Mouse (Mus musculus): ENCODE data around the gene Clybl.

Clybl gene

GRCm38 (mm10) chr14:122359136-122359905 is 177.8 kb downstream of the Clybl start:
- DNase-seq (ENCODE audit: low spot score in 2 of 2): no peak

GRCm38 (mm10) chr14:122361807-122362206 is 180.3 kb downstream of the Clybl start:
- no peak for DNase-seq (ENCODE audit: low spot score in 2 of 2)

GRCm38 (mm10) chr14:122363156-122363555 is 181.7 kb downstream of the Clybl start:
- no peak for DNase-seq (ENCODE audit: low spot score in 2 of 2)

GRCm38 (mm10) chr14:122364026-122364425 is 182.5 kb downstream of the Clybl start:
- DNase-seq (ENCODE audit: low spot score in 2 of 2): no peak

GRCm38 (mm10) chr14:122367252-122367868 is 185.9 kb downstream of the Clybl start:
- no peak for DNase-seq (ENCODE audit: low spot score in 2 of 2)

GRCm38 (mm10) chr14:122367882-122368418 is 186.4 kb downstream of the Clybl start:
- DNase-seq (ENCODE audit: low spot score in 2 of 2): no peak

GRCm38 (mm10) chr14:122368501-122368900 is 187.0 kb downstream of the Clybl start:
- DNase-seq (ENCODE audit: low spot score in 2 of 2): no peak

- DNase-seq (ENCODE audit: low spot score in 2 of 2): no peak
These were observed 190.5 kb downstream of the Clybl start for GRCm38 (mm10) chr14:122371979-122372378.

- DNase-seq (ENCODE audit: low spot score in 2 of 2): no peak
These were observed 192.0 kb downstream of the Clybl start for GRCm38 (mm10) chr14:122373458-122373857.

- DNase-seq (ENCODE audit: low spot score in 2 of 2): no peak
These were observed 192.9 kb downstream of the Clybl start for GRCm38 (mm10) chr14:122374285-122374997.

- no peak for DNase-seq (ENCODE audit: low spot score in 2 of 2)
These were observed 193.7 kb downstream of the Clybl start for GRCm38 (mm10) chr14:122375070-122375811.

GRCm38 (mm10) chr14:122376482-122377143 is 195.1 kb downstream of the Clybl start:
- DNase-seq (ENCODE audit: low spot score in 2 of 2): no peak

- no peak for DNase-seq (ENCODE audit: low spot score in 2 of 2)
These were observed 196.2 kb downstream of the Clybl start for GRCm38 (mm10) chr14:122377681-122378080.

- DNase-seq (ENCODE audit: low spot score in 2 of 2): no peak
These were observed 197.6 kb downstream of the Clybl start for GRCm38 (mm10) chr14:122379076-122379475.

- DNase-seq (ENCODE audit: low spot score in 2 of 2): no peak
These were observed 198.5 kb downstream of the Clybl start for GRCm38 (mm10) chr14:122379996-122380395.

GRCm38 (mm10) chr14:122380896-122381845 is 199.7 kb downstream of the Clybl start:
- no peak for DNase-seq (ENCODE audit: low spot score in 2 of 2)

- no peak for DNase-seq (ENCODE audit: low spot score in 2 of 2)
These were observed 200.8 kb downstream of the Clybl start for GRCm38 (mm10) chr14:122382281-122382680.

- DNase-seq (ENCODE audit: low spot score in 2 of 2): no peak
These were observed 202.4 kb downstream of the Clybl start for GRCm38 (mm10) chr14:122383931-122384330.

- no peak for DNase-seq (ENCODE audit: low spot score in 2 of 2)
These were observed 203.1 kb downstream of the Clybl start for GRCm38 (mm10) chr14:122384447-122385237.
